Mouse (Mus musculus): ENCODE measurements at regions not wholly inside any gene's neighbourhood (a gene's known extent, or its start where the extent isn't known, plus 50 kb on each side); places are given as distances from the start of the nearest gene placed in this dataset.

- DNase-seq (ENCODE audit: low spot score): peak; percentile 3
These were observed 133.4 kb upstream of the 1600014C23Rik start for GRCm38 (mm10) chr17:45866876-45867652.

- peak; percentile 7 for DNase-seq (ENCODE audit: low spot score)
These were observed 132.7 kb upstream of the 1600014C23Rik start for GRCm38 (mm10) chr17:45866346-45866745.

- peak; percentile 1 for DNase-seq (ENCODE audit: low spot score)
These were observed 132.3 kb upstream of the 1600014C23Rik start for GRCm38 (mm10) chr17:45865944-45866343.

GRCm38 (mm10) chr17:45863471-45864205 lies 130.0 kb upstream of the 1600014C23Rik start:
- no peak for DNase-seq (ENCODE audit: low spot score)

GRCm38 (mm10) chr17:45863031-45863430 lies 129.4 kb upstream of the 1600014C23Rik start:
- DNase-seq (ENCODE audit: low spot score): no peak

- no peak for DNase-seq (ENCODE audit: low spot score)
These were observed 125.8 kb upstream of the 1600014C23Rik start for GRCm38 (mm10) chr17:45859441-45859840.

- no peak for DNase-seq (ENCODE audit: low spot score)
These were observed 120.4 kb upstream of the 1600014C23Rik start for GRCm38 (mm10) chr17:45853931-45854653.

- DNase-seq (ENCODE audit: low spot score): no peak
These were observed 118.8 kb upstream of the 1600014C23Rik start for GRCm38 (mm10) chr17:45852402-45852801.

- DNase-seq (ENCODE audit: low spot score): no peak
These were observed 118.2 kb upstream of the 1600014C23Rik start for GRCm38 (mm10) chr17:45851723-45852396.

GRCm38 (mm10) chr17:45850976-45851375 lies 117.3 kb upstream of the 1600014C23Rik start:
- no peak for DNase-seq (ENCODE audit: low spot score)

- no peak for DNase-seq (ENCODE audit: low spot score)
These were observed 116.5 kb upstream of the 1600014C23Rik start for GRCm38 (mm10) chr17:45850174-45850573.

- DNase-seq (ENCODE audit: low spot score): peak; percentile 64
These were observed 115.0 kb upstream of the 1600014C23Rik start for GRCm38 (mm10) chr17:45848605-45849004.

- no peak for DNase-seq (ENCODE audit: low spot score)
These were observed 114.2 kb upstream of the 1600014C23Rik start for GRCm38 (mm10) chr17:45847701-45848378.

- no peak for DNase-seq (ENCODE audit: low spot score)
These were observed 112.2 kb upstream of the 1600014C23Rik start for GRCm38 (mm10) chr17:45845832-45846231.

- no peak for DNase-seq (ENCODE audit: low spot score)
These were observed 103.1 kb upstream of the 1600014C23Rik start for GRCm38 (mm10) chr17:45836731-45837130.

- DNase-seq (ENCODE audit: low spot score): no peak
These were observed 102.6 kb upstream of the 1600014C23Rik start for GRCm38 (mm10) chr17:45836253-45836652.

- DNase-seq (ENCODE audit: low spot score): no peak
These were observed 101.0 kb upstream of the 1600014C23Rik start for GRCm38 (mm10) chr17:45834518-45835071.

- no peak for DNase-seq (ENCODE audit: low spot score)
These were observed 96.7 kb upstream of the 1600014C23Rik start for GRCm38 (mm10) chr17:45830324-45830723.

GRCm38 (mm10) chr17:45829571-45829970 lies 95.9 kb upstream of the 1600014C23Rik start:
- no peak for DNase-seq (ENCODE audit: low spot score)

GRCm38 (mm10) chr17:45828843-45829242 lies 95.2 kb upstream of the 1600014C23Rik start:
- no peak for DNase-seq (ENCODE audit: low spot score)

- no peak for DNase-seq (ENCODE audit: low spot score)
These were observed 94.7 kb upstream of the 1600014C23Rik start for GRCm38 (mm10) chr17:45828284-45828824.

Measured in ovary, postnatal 36 days (tissue).